Mouse (Mus musculus) kidney, adult 2 months (tissue): ENCODE measurements around the gene Dntt.

Experiments
- CTCF ChIP-seq: fragments of 200-500 bp; conservative IDR thresholded peaks from 2 replicates; pipeline ENCODE4 v1.5.1; 2011; ENCODE audit warnings: low read depth, mild to moderate bottlenecking, control low read depth, low read length, moderate library complexity, mixed read lengths; ENCODE audit not compliant: insufficient read depth, insufficient read length
- POLR2A ChIP-seq: fragments of 200-500 bp; IDR thresholded peaks from one replicate; pipeline ENCODE4 v1.6.1; 2011; ENCODE audit warnings: low read depth, low read length, control low read depth

DNA sequence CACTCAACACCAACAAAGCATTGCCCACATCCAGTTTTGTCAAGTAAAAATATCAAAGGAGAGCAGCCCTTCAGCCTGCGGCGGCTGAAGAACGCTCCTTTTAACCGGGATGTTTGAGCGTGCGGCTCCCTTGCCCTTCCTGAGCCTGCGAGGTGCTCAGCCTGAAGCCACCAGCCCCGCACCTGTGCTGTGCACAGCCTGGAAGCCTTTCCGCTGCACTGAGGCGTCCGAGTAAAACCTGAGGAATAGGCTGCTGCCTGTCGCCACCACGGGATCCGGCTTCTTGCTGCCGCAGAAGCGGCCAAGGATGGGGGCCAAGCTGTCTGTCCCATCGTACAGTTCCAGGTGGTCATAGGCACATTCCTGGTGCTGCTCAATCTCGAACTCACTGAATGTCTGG is 59.4 kb downstream of the Dntt start:
- no peak for TF ChIP-seq CTCF
- TF ChIP-seq POLR2A = no peak
